Mouse (Mus musculus) heart, postnatal 10 days (tissue): ENCODE results near the gene Gm47791. TPM values are rescaled to one million over a fixed set of nuclear protein-coding genes. Genes with fewer than 3 reads are reported as not detected.

Experiments used
- DNase-seq, 2 experiments: peaks; one replicate each; pipeline ENCODE4 v3.0.0; 2021
- intact Hi-C: fragments of 180-260 bp; cut with DNase I; formaldehyde crosslinking; loops from one replicate; pipeline ENCODE4 v1.15.1; 2025
- total RNA-seq, 2 experiments: library from RNA; stranded (reverse); gene quantifications; 2 replicates each; pipeline ENCODE4 v1.2.3; 2021

The Gm47791 gene
- total RNA-seq, 2 experiments from 2014 or later, result not detected

- intact Hi-C loops, result loop anchor here (10.0 kb wide), 1 partner anchor 411 kb away; the partner anchor contains the start of gene Rhbdd1
- DNase-seq, result no peak
Observed at GRCm38 (mm10) chr1:82725875-82726185, 45.2 kb downstream of the Gm47791 start.

GRCm38 (mm10) chr1:82725026-82725874, 45.8 kb downstream of the Gm47791 start:
- DNase-seq, result no peak
- intact Hi-C loops, result loop anchor here (10.0 kb wide), 1 partner anchor 410 kb away; the partner anchor contains the start of gene Rhbdd1

GRCm38 (mm10) chr1:82724339-82725025, 46.6 kb downstream of the Gm47791 start, which contains the start of gene Mff:
TSS of gene Mff (plus strand) at chr1:82724890.
- intact Hi-C loops, result loop anchor here (10.0 kb wide), 1 partner anchor 410 kb away; the partner anchor contains the start of gene Rhbdd1
- DNase-seq, result peak; percentile 97 to 98

Other genes starting within 250 kb of the Gm47791 start
- gene Col4a4, start 184.4 kb downstream of the Gm47791 start, total RNA-seq, result 10 to 100 TPM in 1 of 2 experiments, 1 to 10 TPM in 1; 8.9 to 10.6 TPM
- 1 to 10 TPM; 3.5 to 3.6 TPM for gene Col4a3, start 184.3 kb downstream of the Gm47791 start, total RNA-seq
- gene Mff, start 46.4 kb downstream of the Gm47791 start, total RNA-seq, result 100 to 1,000 TPM; 203 to 210 TPM
- gene Tm4sf20, start 2.8 kb downstream of the Gm47791 start, total RNA-seq, result not detected
- 10 to 100 TPM; 39.9 to 43.2 TPM for gene Agfg1, start 68.2 kb upstream of the Gm47791 start, total RNA-seq
- gene A030005L19Rik, start 142.1 kb upstream of the Gm47791 start, total RNA-seq, result under 1 TPM in 1 of 2 experiments, not detected in 1; 0.34 TPM
- not detected for gene A030014E15Rik, start 153.7 kb upstream of the Gm47791 start, total RNA-seq
- not detected for gene Gm6217, start 160.2 kb upstream of the Gm47791 start, total RNA-seq
- gene A030003K21Rik, start 172.1 kb upstream of the Gm47791 start, total RNA-seq, result not detected
- gene Gm7544, start 184.8 kb upstream of the Gm47791 start, total RNA-seq, result not detected
- not detected for gene Gm47955, start 189.0 kb upstream of the Gm47791 start, total RNA-seq
- gene Gm47959, start 229.3 kb upstream of the Gm47791 start, total RNA-seq, result not detected